Mouse (Mus musculus): ENCODE results near the gene Serpina10.
"Not testable (repeated sequence)": the region's sequence is repeated elsewhere in the genome, so short reads cannot be mapped to it uniquely, and the experiment has no call there.

Serpina10 gene

DNA sequence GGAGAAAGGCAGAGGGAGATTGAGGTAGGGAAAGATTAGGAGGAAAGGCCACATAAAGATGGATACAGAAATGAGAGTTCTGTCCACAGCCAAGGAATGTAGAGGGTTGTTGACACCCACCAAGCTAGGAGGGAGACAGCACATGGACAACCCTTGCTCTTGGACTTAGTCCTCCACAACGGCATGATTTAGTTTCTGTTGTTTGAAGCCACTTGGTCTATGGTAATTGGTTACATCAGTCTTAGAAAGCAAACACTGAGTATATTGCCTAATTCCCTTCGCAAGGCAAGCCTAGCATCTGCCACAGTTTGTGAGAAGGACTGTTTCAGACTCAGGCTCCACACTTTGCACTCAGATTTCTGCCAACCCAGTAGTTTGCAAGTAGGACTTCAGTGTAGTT, 4.6 kb upstream of the Serpina10 start:
- in situ Hi-C loops (cut with MboI; ENCODE audit: low pct_unique_long_range_greater_than_20kb in 1 of 2, low sequenced_read_pairs in 2 of 2, unreplicated experiment in 1 of 2) = no loop called here

DNA sequence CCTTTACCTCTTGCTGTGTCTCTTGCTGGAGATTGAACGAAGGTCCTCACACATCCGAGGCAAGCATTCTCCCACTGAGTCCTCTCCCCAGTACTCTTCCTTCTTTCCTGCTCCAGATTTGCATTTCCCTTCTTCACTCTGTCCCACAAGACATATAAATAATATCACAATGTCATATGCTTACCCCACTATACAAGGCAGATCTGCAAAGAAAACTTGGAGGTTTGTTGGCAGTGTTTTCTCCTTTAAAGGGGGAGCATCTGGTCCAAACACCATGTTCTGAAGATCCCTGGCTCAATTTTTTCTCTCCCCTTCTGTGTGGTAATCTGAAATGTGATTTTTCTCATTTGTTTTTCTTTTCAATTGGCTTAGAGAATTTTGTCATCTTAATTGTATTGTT, 3.2 kb upstream of the Serpina10 start:
- in situ Hi-C loops (cut with MboI; ENCODE audit: low pct_unique_long_range_greater_than_20kb in 1 of 2, low sequenced_read_pairs in 2 of 2, unreplicated experiment in 1 of 2) = no loop called here

DNA sequence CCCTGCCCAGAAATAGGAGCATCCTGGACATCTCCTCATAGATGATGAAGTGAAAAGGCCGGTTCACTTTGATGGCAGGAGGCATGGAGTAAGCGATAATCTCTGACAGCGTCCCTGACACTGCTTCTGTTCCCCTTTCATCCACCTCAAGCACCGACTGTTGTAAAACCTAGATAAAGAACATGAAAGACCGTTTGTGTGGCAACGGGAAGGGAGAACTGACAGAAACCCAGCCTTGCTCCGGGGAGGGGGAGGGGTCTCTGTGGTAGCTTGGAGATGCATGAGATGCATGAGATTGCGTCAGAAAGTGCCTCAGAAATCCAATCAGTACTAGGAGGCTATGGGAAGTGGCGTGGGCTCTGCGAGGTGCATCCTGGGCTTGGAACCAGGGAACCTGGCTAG, 14.4 kb downstream of the Serpina10 start:
- in situ Hi-C loops (cut with MboI; ENCODE audit: low pct_unique_long_range_greater_than_20kb in 1 of 2, low sequenced_read_pairs in 2 of 2, unreplicated experiment in 1 of 2) = no loop called here

GRCm38 (mm10) chr12:103615734-103616133, 15.5 kb downstream of the Serpina10 start:
- in situ Hi-C loops (cut with MboI; ENCODE audit: low pct_unique_long_range_greater_than_20kb in 1 of 2, low sequenced_read_pairs in 2 of 2, unreplicated experiment in 1 of 2) = no loop called here

DNA sequence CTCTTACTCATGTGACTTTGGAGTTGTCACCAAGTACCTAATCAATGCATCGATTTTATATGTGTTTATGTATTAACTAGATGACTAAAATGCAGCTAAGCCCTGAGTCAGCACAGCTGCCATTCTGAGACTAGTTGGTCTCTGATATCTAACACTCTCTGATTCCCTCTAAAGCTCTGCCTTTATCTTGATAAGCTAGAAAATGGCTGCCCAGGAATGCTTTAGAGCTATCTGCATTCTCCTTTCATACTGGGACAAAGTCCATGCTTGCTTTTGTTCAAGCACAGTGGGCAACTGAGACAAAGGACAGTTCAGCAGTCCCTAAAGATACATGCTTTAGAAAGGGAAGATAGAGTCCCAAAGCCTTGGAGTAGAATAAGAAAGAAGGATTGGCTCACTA, 16.1 kb downstream of the Serpina10 start:
- in situ Hi-C loops (cut with MboI; ENCODE audit: low pct_unique_long_range_greater_than_20kb in 1 of 2, low sequenced_read_pairs in 2 of 2, unreplicated experiment in 1 of 2) = no loop called here

DNA sequence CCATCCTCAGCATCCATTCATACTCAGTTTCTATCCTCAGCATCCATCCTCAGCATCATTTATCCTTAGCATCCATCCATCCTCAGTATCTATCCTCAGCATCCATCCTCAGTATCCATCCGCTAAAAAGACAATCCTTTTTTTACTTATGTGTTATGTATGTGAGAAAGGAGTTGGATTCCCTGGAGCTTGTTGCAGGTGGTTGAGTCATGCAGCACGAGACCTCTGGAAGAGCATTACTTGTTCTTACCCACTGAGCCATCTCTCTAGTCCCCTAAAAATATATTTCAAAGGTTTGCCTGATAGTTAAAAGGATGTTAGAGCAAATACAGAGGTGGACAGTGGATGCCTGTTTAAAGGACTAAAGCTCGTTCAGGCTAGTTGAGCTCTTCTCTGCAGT, 29.4 kb downstream of the Serpina10 start:
- in situ Hi-C loops (cut with MboI; ENCODE audit: low pct_unique_long_range_greater_than_20kb in 1 of 2, low sequenced_read_pairs in 2 of 2, unreplicated experiment in 1 of 2) = no loop called here

DNA sequence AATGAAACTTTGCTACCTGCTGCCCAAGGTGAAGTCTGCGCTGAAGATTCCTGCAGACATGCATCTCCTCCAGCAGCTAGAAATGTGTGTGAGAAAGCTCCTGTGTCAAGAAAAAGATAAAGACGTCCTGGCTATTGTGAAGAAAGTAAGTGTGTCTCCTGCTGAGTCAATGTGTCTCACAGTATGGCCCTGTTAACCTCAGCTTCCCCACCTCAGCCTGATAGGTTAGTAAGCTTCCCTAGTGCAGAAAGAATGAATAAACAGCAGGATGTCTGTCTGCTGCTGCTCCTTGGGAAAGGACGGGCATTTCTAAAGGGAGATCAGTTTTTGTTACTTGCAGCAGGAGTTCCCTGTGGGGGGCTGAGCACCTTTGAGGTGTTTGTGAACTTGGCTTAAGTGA, 30.9 kb downstream of the Serpina10 start:
- in situ Hi-C loops (cut with MboI; ENCODE audit: low pct_unique_long_range_greater_than_20kb in 1 of 2, low sequenced_read_pairs in 2 of 2, unreplicated experiment in 1 of 2) = no loop called here

DNA sequence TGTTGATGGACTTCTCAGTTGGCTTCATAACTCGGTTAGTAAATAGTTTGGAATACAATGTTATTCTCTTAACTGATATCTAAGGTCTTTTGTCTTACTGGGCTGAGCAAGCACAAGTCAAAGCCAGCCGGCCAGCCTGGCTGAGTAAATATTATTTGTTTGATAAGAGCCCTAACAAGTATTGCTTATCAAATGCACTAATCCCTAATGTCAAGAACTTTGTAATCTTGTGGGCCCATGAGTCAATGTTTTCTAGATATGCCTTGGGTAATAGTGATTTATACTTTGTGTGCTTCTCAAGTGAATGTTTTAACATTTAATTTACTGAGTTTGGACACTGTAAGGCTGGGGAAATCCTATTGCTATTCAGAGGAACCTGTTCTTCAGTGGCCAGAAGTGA, 32.8 kb downstream of the Serpina10 start:
- in situ Hi-C loops (cut with MboI; ENCODE audit: low pct_unique_long_range_greater_than_20kb in 1 of 2, low sequenced_read_pairs in 2 of 2, unreplicated experiment in 1 of 2) = no loop called here

- in situ Hi-C loops (cut with MboI; ENCODE audit: low pct_unique_long_range_greater_than_20kb in 1 of 2, low sequenced_read_pairs in 2 of 2, unreplicated experiment in 1 of 2) = no loop called here
Observed at GRCm38 (mm10) chr12:103583771-103584170, 47.5 kb downstream of the Serpina10 start.

DNA sequence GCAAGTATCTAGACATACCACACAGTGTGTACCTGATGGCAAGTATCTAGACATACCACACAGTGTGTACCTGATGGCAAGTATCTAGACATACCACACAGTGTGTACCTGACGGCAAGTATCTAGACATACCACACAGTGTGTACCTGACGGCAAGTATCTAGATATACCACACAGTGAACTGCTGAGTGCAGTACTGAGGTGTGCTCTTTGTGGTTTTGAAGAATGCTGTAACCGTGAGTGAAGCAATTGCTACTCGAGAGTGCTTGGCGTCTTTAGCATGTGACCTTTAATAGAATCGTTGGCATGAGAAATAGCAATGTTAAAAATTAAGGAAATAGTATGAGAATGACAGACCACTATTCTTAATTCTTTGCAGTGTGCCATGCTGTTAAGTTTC, 53.1 kb downstream of the Serpina10 start:
- in situ Hi-C loops (cut with MboI; ENCODE audit: low pct_unique_long_range_greater_than_20kb in 1 of 2, low sequenced_read_pairs in 2 of 2, unreplicated experiment in 1 of 2) = not testable (repeated sequence)

DNA sequence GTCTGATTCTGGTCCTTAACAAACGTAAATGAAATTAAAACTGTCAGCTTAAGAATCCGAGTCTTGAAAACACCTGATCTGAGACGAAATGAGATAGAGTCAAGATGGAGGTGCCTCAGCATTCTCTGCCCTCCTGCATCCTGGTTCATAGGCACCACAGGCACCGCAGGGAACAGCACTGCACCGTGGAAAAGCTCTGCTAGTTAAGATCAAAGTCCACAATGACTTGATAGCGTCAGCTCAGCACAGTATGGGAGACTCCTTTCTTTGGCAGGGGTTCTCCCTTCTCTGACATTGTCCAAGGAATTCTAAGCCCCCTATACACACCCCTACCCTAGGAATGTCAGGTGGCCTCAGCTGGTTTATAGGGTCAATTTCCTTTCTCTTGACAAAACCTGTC, 61.6 kb downstream of the Serpina10 start:
- in situ Hi-C loops (cut with MboI; ENCODE audit: low pct_unique_long_range_greater_than_20kb in 1 of 2, low sequenced_read_pairs in 2 of 2, unreplicated experiment in 1 of 2) = no loop called here

GRCm38 (mm10) chr12:103567129-103567528, 64.1 kb downstream of the Serpina10 start:
- in situ Hi-C loops (cut with MboI; ENCODE audit: low pct_unique_long_range_greater_than_20kb in 1 of 2, low sequenced_read_pairs in 2 of 2, unreplicated experiment in 1 of 2) = no loop called here

DNA sequence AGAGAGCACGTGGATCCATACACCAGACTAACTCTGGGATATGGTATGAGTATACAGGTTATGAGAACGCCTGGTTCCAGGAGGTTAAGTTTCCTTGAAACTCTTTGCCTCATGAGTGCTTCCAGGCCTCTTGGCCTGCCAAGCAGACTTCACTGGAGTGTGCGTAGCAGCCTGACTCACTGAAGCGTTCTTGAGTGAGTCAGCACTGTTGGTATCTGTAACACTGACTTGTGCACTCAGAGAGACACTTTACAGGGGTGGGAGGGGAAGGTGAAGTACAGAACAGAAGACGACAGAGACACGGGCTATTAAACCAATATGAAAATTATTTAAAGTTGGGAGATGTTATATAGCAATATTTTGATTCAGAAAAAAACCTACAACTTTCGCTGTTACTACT, 66.1 kb downstream of the Serpina10 start:
- in situ Hi-C loops (cut with MboI; ENCODE audit: low pct_unique_long_range_greater_than_20kb in 1 of 2, low sequenced_read_pairs in 2 of 2, unreplicated experiment in 1 of 2) = no loop called here

All from mouse embryonic stem cell (cell line).